In genomic region chr19:5894002-5894678, GRCm38 (mm10) we compare ENCODE assay signal across 8 mouse cellular contexts. TPM values are rescaled to one million over a fixed set of nuclear protein-coding genes. Genes with fewer than 3 reads are reported as not detected.
DNase-seq lines count a peak whose midpoint lies in the region; ATAC-seq and TF ChIP-seq lines count a peak whose summit lies in the region.

Gene Tigd3, minus strand, starts transcription at chr19:5894149.

- H3K4me3 ChIP-seq in embryonic facial prominence, embryonic 12.5 days, result peak within 1 kb of the TSS; percentile 61
- peak within 1 kb of the TSS; percentile 70 for H3K4me3 ChIP-seq in limb, embryonic 11.5 days (ENCODE audit: low read depth, low read length)
- H3K4me3 ChIP-seq in midbrain, embryonic 13.5 days (replicated peaks), result peak within 1 kb of the TSS; percentile 50
- H3K4me3 ChIP-seq in small intestine, adult 2 months (ENCODE audit: low read depth, low read length), result peak within 1 kb of the TSS; percentile 72

- ATAC-seq in embryonic facial prominence, embryonic 12.5 days (ENCODE audit: insufficient number of reproducible peaks, insufficient read depth, low FRiP score, low TSS enrichment), result peak; percentile 94
- peak; percentile 95 for ATAC-seq in limb, embryonic 11.5 days (ENCODE audit: insufficient number of reproducible peaks, low FRiP score, low TSS enrichment, low read depth)
- peak; percentile 97 for ATAC-seq in midbrain, embryonic 13.5 days

- 3% methylated on average over 36 of the region's 36 CpGs for WGBS in embryonic facial prominence, embryonic 12.5 days
- WGBS in limb, embryonic 11.5 days, result 5% methylated on average over 36 of the region's 36 CpGs
- WGBS in midbrain, embryonic 13.5 days, result 4% methylated on average over 36 of the region's 36 CpGs
- WGBS in small intestine, adult 2 months, result 2% methylated on average over 36 of the region's 36 CpGs

- H3K4me2 ChIP-seq in embryonic facial prominence, embryonic 12.5 days (replicated peaks), result peak within 1 kb of the TSS; percentile 93
- H3K4me2 ChIP-seq in limb, embryonic 11.5 days (ENCODE audit: low read depth, severe bottlenecking), result peak within 1 kb of the TSS; percentile 77
- H3K4me2 ChIP-seq in midbrain, embryonic 13.5 days (replicated peaks), result peak within 1 kb of the TSS; percentile 84

- peak; percentile 94 for DNase-seq in 3T3-L1 (ENCODE audit: low read depth, low spot score)
- peak; percentile 94 to 95 for DNase-seq in adrenal gland, postnatal 36 days
- DNase-seq in heart, adult 18-20 months, result peak; percentile 96 to 97
- peak; percentile 93 for DNase-seq in kidney, adult 18-20 months
- DNase-seq in limb, embryonic 11.5 days (ENCODE audit: low spot score), result peak; percentile 96

- peak within 1 kb of the TSS; percentile 86 for H3K9ac ChIP-seq in embryonic facial prominence, embryonic 12.5 days
- H3K9ac ChIP-seq in limb, embryonic 11.5 days (ENCODE audit: low read length), result peak within 1 kb of the TSS; percentile 75
- H3K9ac ChIP-seq in midbrain, embryonic 13.5 days (replicated peaks), result peak within 1 kb of the TSS; percentile 75

- no peaks in the 10 kb centered on the region for H3K27me3 ChIP-seq in embryonic facial prominence, embryonic 12.5 days
- no peaks in the 10 kb centered on the region for H3K27me3 ChIP-seq in limb, embryonic 11.5 days (ENCODE audit: control insufficient read depth, insufficient read depth, low read length)
- no peaks in the 10 kb centered on the region for H3K27me3 ChIP-seq in midbrain, embryonic 13.5 days
- H3K27me3 ChIP-seq in small intestine, adult 2 months (ENCODE audit: control insufficient read depth, insufficient read depth, low read length), result no peaks in the 10 kb centered on the region

- H3K9me3 ChIP-seq in embryonic facial prominence, embryonic 12.5 days, result no peaks in the 10 kb centered on the region
- H3K9me3 ChIP-seq in limb, embryonic 11.5 days (ENCODE audit: control insufficient read depth, low read length), result no peaks in the 10 kb centered on the region
- H3K9me3 ChIP-seq in midbrain, embryonic 13.5 days, result no peaks in the 10 kb centered on the region

- peak; percentile 80 for TF ChIP-seq POLR2A in small intestine, adult 2 months (IDR thresholded peaks at IDR 0.05; ENCODE audit: low read depth, low read length)

- H3K27ac ChIP-seq in embryonic facial prominence, embryonic 12.5 days, result peak within 1 kb of the TSS; percentile 62; the same call in 1 of the 2 replicates
- no peak within 1 kb of the TSS for H3K27ac ChIP-seq in limb, embryonic 11.5 days (replicated peaks; ENCODE audit: low read depth, low read length)
- peak within 1 kb of the TSS; percentile 70 for H3K27ac ChIP-seq in midbrain, embryonic 13.5 days
- no peak within 1 kb of the TSS for H3K27ac ChIP-seq in small intestine, adult 2 months (ENCODE audit: insufficient read depth, low read depth, low read length)

- H3K4me1 ChIP-seq in embryonic facial prominence, embryonic 12.5 days, result peaks cover 12% of the 10 kb centered on the region
- H3K4me1 ChIP-seq in limb, embryonic 11.5 days (ENCODE audit: control insufficient read depth, insufficient read depth, low read length), result peaks cover 5% of the 10 kb centered on the region; the same call in 1 of the 2 replicates
- peaks cover 36% of the 10 kb centered on the region for H3K4me1 ChIP-seq in midbrain, embryonic 13.5 days (replicated peaks)
- H3K4me1 ChIP-seq in small intestine, adult 2 months (ENCODE audit: control insufficient read depth, insufficient read depth, insufficient read length, low read length), result peaks cover 7% of the 10 kb centered on the region

- peaks cover 33% of the 10 kb centered on the region for H3K36me3 ChIP-seq in embryonic facial prominence, embryonic 12.5 days
- H3K36me3 ChIP-seq in limb, embryonic 11.5 days (ENCODE audit: control insufficient read depth, insufficient read depth, low read length), result peaks cover 5% of the 10 kb centered on the region; the same call in 1 of the 2 replicates
- H3K36me3 ChIP-seq in midbrain, embryonic 13.5 days, result peaks cover 46% of the 10 kb centered on the region
- H3K36me3 ChIP-seq in small intestine, adult 2 months (ENCODE audit: control insufficient read depth, insufficient read depth, low read length), result peaks cover 17% of the 10 kb centered on the region

- TF ChIP-seq CTCF in small intestine, adult 2 months (IDR thresholded peaks at IDR 0.05; ENCODE audit: extremely low read depth, insufficient read length, insufficient replicate concordance, low read depth, low read length), result no peak

RNA-seq across cellular contexts. Expression of gene Tigd3, which starts in this region (rescaled TPM):
- total RNA-seq in adrenal gland, postnatal 36 days (2021), result 1 to 10 TPM in 1 of 2 experiments, under 1 TPM in 1; 0.92 to 1.4 TPM
- 5.3 and 6.3 TPM in 2 replicates for polyA plus RNA-seq in embryonic facial prominence, embryonic 12.5 days (2016; fragmentation: Nextera tagmentation; extraction: Ambion mirVana)
- total RNA-seq in heart, adult 18-20 months (2021), result under 1 TPM in 1 of 2 experiments, not detected in 1; 0.35 TPM
- 4.7 and 5.1 TPM in 2 replicates for polyA plus RNA-seq in limb, embryonic 11.5 days (2014; fragmentation: Nextera tagmentation; extraction: Ambion mirVana)
- 16.4 and 16.9 TPM in 2 replicates for polyA plus RNA-seq in midbrain, embryonic 13.5 days (2015; fragmentation: Nextera tagmentation; extraction: Ambion mirVana)
- polyA plus RNA-seq in small intestine, adult 2 months (2012; rRNA removed), result 0.90 and 2.0 TPM in 2 replicates

Comparison
In these comparisons a context has a peak if more than half of its experiments do, and no peak if none do; other contexts are left out.
1. Peak in DNase-seq in heart, adult 18-20 months; RNA of the gene not detected or under 1 TPM.
2. H3K27ac ChIP-seq: peak in embryonic facial prominence, embryonic 12.5 days (single experiment) and midbrain, embryonic 13.5 days (single experiment); none in limb, embryonic 11.5 days (single experiment) and small intestine, adult 2 months (single experiment).
3. Peak in every context shown above with its lines, with median percentiles within 50 percentile points of each other: DNase-seq, ATAC-seq, H3K4me2 ChIP-seq, H3K4me3 ChIP-seq and H3K9ac ChIP-seq.